Mouse (Mus musculus) thymus, postnatal 0 days (tissue): ENCODE measurements around the gene Acap3. TPM values are rescaled to one million over a fixed set of nuclear protein-coding genes. Genes with fewer than 3 reads are reported as not detected.

Source experiments
- DNase-seq: peaks from one replicate; pipeline ENCODE4 v3.0.0-alpha.2; 2015; ENCODE audit warnings: low spot score
- microRNA-seq: library from miRNA; unstranded; fragments of <30 nt; microRNA quantifications from one replicate; pipeline ENCODE4, GENCODE M21; 2016; ENCODE audit warnings: borderline number of aligned reads
- polyA plus RNA-seq: library from polyadenylated mRNA; unstranded; fragments of >200 nt; fragmentation: Nextera tagmentation; extraction: Ambion mirVana; gene quantifications from 2 replicates; pipeline ENCODE4 v1.2.1, GENCODE M21; 2015

Acap3 gene
- polyA plus RNA-seq, 1 experiment from 2014 or later, result 9.7 TPM

GRCm38 (mm10) chr4:155932031-155932430, 40.4 kb downstream of the Acap3 start:
- DNase-seq, result no peak

- DNase-seq, result peak; percentile 15
Measured at GRCm38 (mm10) chr4:155943049-155943452, 51.4 kb downstream of the Acap3 start.

GRCm38 (mm10) chr4:155943534-155944249, 52.1 kb downstream of the Acap3 start, which contains the start of gene Ube2j2:
TSS of gene Ube2j2 (plus strand) at chr4:155943831.
- peak; percentile 93 for DNase-seq

GRCm38 (mm10) chr4:155944271-155944670, 52.6 kb downstream of the Acap3 start:
- no peak for DNase-seq

- no peak for DNase-seq
Measured at GRCm38 (mm10) chr4:155947094-155947493, 55.5 kb downstream of the Acap3 start.

GRCm38 (mm10) chr4:155955491-155955890, 63.9 kb downstream of the Acap3 start:
- no peak for DNase-seq

Small RNA genes within 50 kb of the gene (microRNA-seq; reads per million reads assigned to microRNA genes)
- not detected for gene Gm22991

Other genes with a start within 250 kb of the Acap3 start
- not detected in 2 replicates for gene Gm10563, start 246.4 kb upstream of the Acap3 start, polyA plus RNA-seq
- 7.5 and 8.3 TPM in 2 replicates for gene Mmp23, start 238.4 kb upstream of the Acap3 start, polyA plus RNA-seq
- 14.2 and 14.4 TPM in 2 replicates for gene Mib2, start 222.6 kb upstream of the Acap3 start, polyA plus RNA-seq
- gene Fndc10, start 197.5 kb upstream of the Acap3 start, polyA plus RNA-seq, result 4.4 and 5.2 TPM in 2 replicates
- gene Ssu72, start 187.0 kb upstream of the Acap3 start, polyA plus RNA-seq, result 194 and 202 TPM in 2 replicates
- 1.1 and 1.4 TPM in 2 replicates for gene Tmem240, start 157.0 kb upstream of the Acap3 start, polyA plus RNA-seq
- 61.6 and 63.9 TPM in 2 replicates for gene Atad3a, start 130.7 kb upstream of the Acap3 start, polyA plus RNA-seq
- 8.6 and 9.0 TPM in 2 replicates for gene Vwa1, start 117.1 kb upstream of the Acap3 start, polyA plus RNA-seq
- gene Tmem88b, start 105.9 kb upstream of the Acap3 start, polyA plus RNA-seq, result 0.05 and 0.21 TPM in 2 replicates
- gene Ankrd65, start 101.4 kb upstream of the Acap3 start, polyA plus RNA-seq, result 0.23 and 0.42 TPM in 2 replicates
- 283 and 286 TPM in 2 replicates for gene Mrpl20, start 88.9 kb upstream of the Acap3 start, polyA plus RNA-seq
- 139 and 162 TPM in 2 replicates for gene Ccnl2, start 79.3 kb upstream of the Acap3 start, polyA plus RNA-seq
- gene Aurkaip1, start 60.5 kb upstream of the Acap3 start, polyA plus RNA-seq, result 187 and 198 TPM in 2 replicates
- gene Mxra8, start 52.1 kb upstream of the Acap3 start, polyA plus RNA-seq, result 15.1 and 18.1 TPM in 2 replicates
- 5.7 and 7.6 TPM in 2 replicates for gene Dvl1, start 44.4 kb upstream of the Acap3 start, polyA plus RNA-seq
- gene Tas1r3, start 28.5 kb upstream of the Acap3 start, polyA plus RNA-seq, result 0.16 and 0.28 TPM in 2 replicates
- gene Cptp, start 22.4 kb upstream of the Acap3 start, polyA plus RNA-seq, result 9.4 and 11.4 TPM in 2 replicates
- gene Ints11, start 22.3 kb upstream of the Acap3 start, polyA plus RNA-seq, result 84.9 and 92.2 TPM in 2 replicates
- 39.9 and 42.5 TPM in 2 replicates for gene Pusl1, start within 50 bp of the Acap3 start, polyA plus RNA-seq
- gene Ube2j2, start 52.0 kb downstream of the Acap3 start, polyA plus RNA-seq, result 117 and 128 TPM in 2 replicates
- 14.9 and 19.3 TPM in 2 replicates for gene C1qtnf12, start 70.5 kb downstream of the Acap3 start, polyA plus RNA-seq
- gene B3galt6, start 100.8 kb downstream of the Acap3 start, polyA plus RNA-seq, result 8.4 and 10.7 TPM in 2 replicates
- gene Sdf4, start 101.0 kb downstream of the Acap3 start, polyA plus RNA-seq, result 187 and 194 TPM in 2 replicates
- 7.9 and 9.5 TPM in 2 replicates for gene Tnfrsf4, start 122.0 kb downstream of the Acap3 start, polyA plus RNA-seq
- gene Tnfrsf18, start 134.3 kb downstream of the Acap3 start, polyA plus RNA-seq, result 13.9 and 14.8 TPM in 2 replicates
- 0.27 and 0.35 TPM in 2 replicates for gene Ttll10, start 167.6 kb downstream of the Acap3 start, polyA plus RNA-seq
- 16.3 and 17.5 TPM in 2 replicates for gene 9430015G10Rik, start 218.2 kb downstream of the Acap3 start, polyA plus RNA-seq
- 0.09 and 0.23 TPM in 2 replicates for gene Rnf223, start 238.7 kb downstream of the Acap3 start, polyA plus RNA-seq